ENCODE assay signal across 11 mouse cellular contexts in the genomic region with DNA sequence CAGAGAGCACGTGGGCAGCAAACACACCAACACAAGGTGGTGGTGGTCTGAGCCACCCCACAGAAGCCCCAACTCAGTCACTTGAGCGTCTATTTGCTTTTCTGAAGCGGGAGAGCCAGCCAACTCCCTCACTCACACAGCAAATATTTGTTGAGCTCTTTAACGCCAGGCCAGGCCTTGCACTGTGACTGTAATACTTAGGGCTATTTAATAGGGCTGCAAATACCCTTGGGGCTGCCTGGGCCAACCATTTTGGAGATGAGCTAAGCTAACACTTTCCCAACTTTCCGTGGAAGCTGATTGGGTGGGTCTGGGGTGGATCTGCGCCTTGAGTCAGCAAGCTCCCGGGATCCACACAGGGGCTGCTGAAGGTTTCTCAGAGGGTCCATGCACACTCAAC. TPM values are rescaled to one million over a fixed set of nuclear protein-coding genes. Genes with fewer than 3 reads are reported as not detected.
DNase-seq lines count a peak whose midpoint lies in the region; ATAC-seq lines count a peak whose summit lies in the region.
"Had no signal": no experiment of that assay in that cellular context is flagged by ENCODE, and none has a peak within 500 bp of the region (broad histone marks: within the 10 kb centered on the region; RNA-seq: fewer than 3 reads in every experiment).

No protein-coding gene starts in this region.

- no peak overlapping the region for H3K9ac ChIP-seq in kidney, embryonic 16.5 days (replicated peaks; ENCODE audit: low read length)
- no peak overlapping the region for H3K9ac ChIP-seq in liver, embryonic 11.5 days (ENCODE audit: low read depth, low read length)
- H3K9ac ChIP-seq: midbrain, embryonic 13.5 days had no signal

- DNase-seq in adrenal gland, postnatal 10 days, result peak; percentile 10
- DNase-seq in adrenal gland, adult 2 months, result no peak
- no peak for DNase-seq in kidney, adult 9 months
- no peak for DNase-seq in liver, embryonic 11.5 days (ENCODE audit: low spot score)
- DNase-seq in lung, postnatal 36 days, result peak; percentile 83
- no peak for DNase-seq in left cerebral cortex, adult 18-20 months (ENCODE audit: low spot score in 2 of 2)
- DNase-seq: cerebellum, postnatal 10 days had no signal

- no peak for ATAC-seq in kidney, embryonic 16.5 days (ENCODE audit: low FRiP score, low TSS enrichment)
- ATAC-seq in liver, embryonic 11.5 days (replicated peaks; ENCODE audit: low FRiP score), result no peak
- no peak for ATAC-seq in frontal cortex, adult (ENCODE audit: low TSS enrichment)
- ATAC-seq: hindbrain, embryonic 16.5 days; midbrain, embryonic 13.5 days had no signal

- H3K36me3 ChIP-seq in kidney, embryonic 16.5 days (ENCODE audit: insufficient read depth, low read length), result no peaks in the 10 kb centered on the region
- H3K36me3 ChIP-seq in liver, embryonic 11.5 days (ENCODE audit: control insufficient read depth, insufficient read depth, low read length), result no peaks in the 10 kb centered on the region
- H3K36me3 ChIP-seq: midbrain, embryonic 13.5 days had no signal

- no peak overlapping the region for H3K27ac ChIP-seq in kidney, embryonic 16.5 days (ENCODE audit: low read length)
- H3K27ac ChIP-seq in liver, embryonic 11.5 days (ENCODE audit: low read depth, low read length), result no peak overlapping the region
- H3K27ac ChIP-seq: midbrain, embryonic 13.5 days had no signal

- WGBS in kidney, embryonic 16.5 days, result 79% methylated on average over 7 of the region's 7 CpGs
- WGBS in liver, embryonic 11.5 days, result 72% methylated on average over 7 of the region's 7 CpGs

- no peaks in the 10 kb centered on the region for H3K9me3 ChIP-seq in kidney, embryonic 16.5 days (ENCODE audit: low read length)
- H3K9me3 ChIP-seq in liver, embryonic 11.5 days (ENCODE audit: control insufficient read depth, low read length), result no peaks in the 10 kb centered on the region
- H3K9me3 ChIP-seq: midbrain, embryonic 13.5 days had no signal

- peak overlapping the region; percentile 76; the same call in 1 of the 2 replicates for H3K4me3 ChIP-seq in kidney, embryonic 16.5 days (ENCODE audit: low read length)
- peak overlapping the region; percentile 67; the same call in 1 of the 2 replicates for H3K4me3 ChIP-seq in liver, embryonic 11.5 days (ENCODE audit: low read depth, low read length)

- peaks cover 9% of the 10 kb centered on the region for H3K4me1 ChIP-seq in kidney, embryonic 16.5 days (ENCODE audit: insufficient read depth, low read length)
- H3K4me1 ChIP-seq in liver, embryonic 11.5 days (replicated peaks; ENCODE audit: control insufficient read depth, insufficient read depth, low read length), result no peaks in the 10 kb centered on the region

- H3K27me3 ChIP-seq in kidney, embryonic 16.5 days (ENCODE audit: insufficient read depth, low read length), result no peaks in the 10 kb centered on the region
- no peaks in the 10 kb centered on the region; the same call in 1 of the 2 replicates for H3K27me3 ChIP-seq in liver, embryonic 11.5 days (replicated peaks; ENCODE audit: control insufficient read depth, insufficient read depth, low read length)

- H3K4me2 ChIP-seq in kidney, embryonic 16.5 days (replicated peaks; ENCODE audit: low read depth, low read length), result peak overlapping the region; percentile 88; the same call in 1 of the 2 replicates
- peak overlapping the region; percentile 97 for H3K4me2 ChIP-seq in liver, embryonic 11.5 days

RNA-seq across cellular contexts. Expression of a gene that starts 1.7 kb away (rescaled TPM):
- total RNA-seq in adrenal gland, postnatal 10 days (2021), result 10 to 100 TPM; 12.6 to 17.3 TPM
- 1 to 10 TPM; 4.9 to 7.3 TPM for total RNA-seq in adrenal gland, adult 2 months (2021)
- 23.2 and 32.4 TPM in 2 replicates for polyA plus RNA-seq in adrenal gland, adult 2 months (2012; rRNA removed)
- polyA plus RNA-seq in kidney, embryonic 16.5 days (2015; fragmentation: Nextera tagmentation; extraction: Ambion mirVana), result 39.6 and 42.2 TPM in 2 replicates
- 21.2 and 24.8 TPM in 2 replicates for polyA plus RNA-seq in liver, embryonic 11.5 days (2014; fragmentation: Nextera tagmentation; extraction: Ambion mirVana)
- total RNA-seq in left cerebral cortex, adult 18-20 months (2021), result 1 to 10 TPM; 1.5 to 1.9 TPM

Comparison
In these comparisons a context has a peak if more than half of its experiments do, and no peak if none do; other contexts are left out.
1. DNase-seq: peak in adrenal gland, postnatal 10 days (single experiment) and lung, postnatal 36 days (single experiment); none in adrenal gland, adult 2 months (single experiment), kidney, adult 9 months (single experiment), liver, embryonic 11.5 days (single experiment) and left cerebral cortex, adult 18-20 months (0 of 2).